Mouse (Mus musculus): Measurements from ENCODE around the gene Gstk1. TPM values are rescaled to one million over a fixed set of nuclear protein-coding genes. Genes with fewer than 3 reads are reported as not detected.
A peak's percentile ranks its signal among the peaks of the same experiment; 100 is the strongest.

Gene Gstk1
- total RNA-seq, 2 experiments from 2014 or later: 10.8 to 11.0 TPM

GRCm38 (mm10) chr6:42247981-42248380 lies 2.2 kb downstream of the Gstk1 start:
- TF ChIP-seq CTCF (conservative IDR thresholded peaks at IDR 0.05): no peak
- no peak overlapping the region for H3K27ac ChIP-seq
- DNase-seq (ENCODE audit: low spot score in 2 of 2): no peak
- no peak overlapping the region for H3K4me3 ChIP-seq

- Histone ChIP-seq H3K27ac (no peak overlapping the region), H3K4me3 (no peak overlapping the region)
- no peak for DNase-seq (ENCODE audit: low spot score in 2 of 2)
- no peak for TF ChIP-seq CTCF (conservative IDR thresholded peaks at IDR 0.05)
Observed at GRCm38 (mm10) chr6:42251791-42252190, 6.1 kb downstream of the Gstk1 start.

GRCm38 (mm10) chr6:42253103-42253502 lies 7.4 kb downstream of the Gstk1 start:
- no peak for TF ChIP-seq CTCF (conservative IDR thresholded peaks at IDR 0.05)
- no peak overlapping the region for H3K27ac ChIP-seq
- no peak overlapping the region for H3K4me3 ChIP-seq
- DNase-seq (ENCODE audit: low spot score in 2 of 2): no peak

- Histone ChIP-seq H3K27ac (no peak overlapping the region), H3K4me3 (no peak overlapping the region)
- peak; percentile 81 for TF ChIP-seq CTCF (conservative IDR thresholded peaks at IDR 0.05)
- peak; percentile 41 to 50 for DNase-seq (ENCODE audit: low spot score in 2 of 2)
Observed at GRCm38 (mm10) chr6:42257303-42257863, 11.6 kb downstream of the Gstk1 start.

GRCm38 (mm10) chr6:42260430-42260829 lies 14.7 kb downstream of the Gstk1 start:
- no peak for DNase-seq (ENCODE audit: low spot score in 2 of 2)
- Histone ChIP-seq H3K4me3 (no peak overlapping the region), H3K27ac (no peak overlapping the region)
- no peak for TF ChIP-seq CTCF (conservative IDR thresholded peaks at IDR 0.05)

- H3K4me3 ChIP-seq: no peak within 1 kb of the TSS
- no peak for DNase-seq (ENCODE audit: low spot score in 2 of 2)
Observed at GRCm38 (mm10) chr6:42261524-42262170, 15.9 kb downstream of the Gstk1 start, which contains the start of gene Tmem139. Tmem139 (plus strand) TSS chr6:42261970.

GRCm38 (mm10) chr6:42264626-42265312 lies 19.0 kb downstream of the Gstk1 start, which contains the start of gene Casp2:
Casp2 (plus strand) TSS chr6:42264985.
- peak within 1 kb of the TSS; percentile 73 for H3K4me3 ChIP-seq
- peak; percentile 96 for TF ChIP-seq CTCF (conservative IDR thresholded peaks at IDR 0.05)
- DNase-seq (ENCODE audit: low spot score in 2 of 2): peak; percentile 98 to 99

More at GRCm38 (mm10) chr6:42261524-42262170, 15.9 kb downstream of the Gstk1 start, which contains the start of gene Tmem139:
- no peak for TF ChIP-seq CTCF (conservative IDR thresholded peaks at IDR 0.05)
- no peak within 1 kb of the TSS for H3K27ac ChIP-seq

GRCm38 (mm10) chr6:42265391-42266330 lies 19.9 kb downstream of the Gstk1 start:
- no peak for TF ChIP-seq CTCF (conservative IDR thresholded peaks at IDR 0.05)
- peak overlapping the region; percentile 94 for H3K27ac ChIP-seq
- DNase-seq (ENCODE audit: low spot score in 2 of 2): no peak

More at GRCm38 (mm10) chr6:42264626-42265312, 19.0 kb downstream of the Gstk1 start, which contains the start of gene Casp2:
- H3K27ac ChIP-seq: peak within 1 kb of the TSS; percentile 94

GRCm38 (mm10) chr6:42270817-42271216 lies 25.1 kb downstream of the Gstk1 start:
- DNase-seq (ENCODE audit: low spot score in 2 of 2): no peak
- Histone ChIP-seq H3K27ac (no peak overlapping the region), H3K4me3 (no peak overlapping the region)
- TF ChIP-seq CTCF (conservative IDR thresholded peaks at IDR 0.05): no peak

More at GRCm38 (mm10) chr6:42265391-42266330, 19.9 kb downstream of the Gstk1 start:
- peak overlapping the region; percentile 73 for H3K4me3 ChIP-seq

- Histone ChIP-seq H3K27ac (no peak overlapping the region), H3K4me3 (no peak overlapping the region)
- DNase-seq (ENCODE audit: low spot score in 2 of 2): no peak
- TF ChIP-seq CTCF (conservative IDR thresholded peaks at IDR 0.05): no peak
Observed at GRCm38 (mm10) chr6:42276151-42276550, 30.4 kb downstream of the Gstk1 start.

GRCm38 (mm10) chr6:42282865-42283528 lies 37.3 kb downstream of the Gstk1 start:
- Histone ChIP-seq H3K27ac (no peak overlapping the region), H3K4me3 (no peak overlapping the region)
- DNase-seq (ENCODE audit: low spot score in 2 of 2): no peak
- no peak for TF ChIP-seq CTCF (conservative IDR thresholded peaks at IDR 0.05)

- TF ChIP-seq CTCF (conservative IDR thresholded peaks at IDR 0.05): no peak
- Histone ChIP-seq H3K4me3 (no peak within 1 kb of the TSS), H3K27ac (no peak within 1 kb of the TSS)
- DNase-seq (ENCODE audit: low spot score in 2 of 2): no peak
Observed at GRCm38 (mm10) chr6:42286448-42286847, 40.7 kb downstream of the Gstk1 start, which contains the start of gene Clcn1. Clcn1 (plus strand) TSS chr6:42286685.

Data from layer of hippocampus, adult 2 months (tissue).